Mouse (Mus musculus) urinary bladder, postnatal 36 days (tissue): ENCODE data around the gene Syn3.

Experiments
- DNase-seq, 2 experiments: peaks; one replicate each; pipeline ENCODE4 v3.0.0; 2022; ENCODE audit warnings: low spot score in 2 of 2, mixed read lengths in 1 of 2

Syn3 gene

GRCm38 (mm10) chr10:86212062-86212461 lies 286.6 kb downstream of the Syn3 start:
- peak; percentile 44 to 51 for DNase-seq

- DNase-seq: peak; percentile 26 to 63
Observed at GRCm38 (mm10) chr10:86203915-86204314, 294.8 kb downstream of the Syn3 start.

- DNase-seq: no peak
Observed at GRCm38 (mm10) chr10:86203175-86203574, 295.5 kb downstream of the Syn3 start.

- DNase-seq: no peak
Observed at GRCm38 (mm10) chr10:86201826-86202225, 296.9 kb downstream of the Syn3 start.

GRCm38 (mm10) chr10:86201006-86201405 lies 297.7 kb downstream of the Syn3 start:
- DNase-seq: no peak

- DNase-seq: no peak
Observed at GRCm38 (mm10) chr10:86196414-86197025, 302.2 kb downstream of the Syn3 start.

- DNase-seq: no peak
Observed at GRCm38 (mm10) chr10:86194722-86195121, 304.0 kb downstream of the Syn3 start.

- DNase-seq: peak in 1 of 2 experiments; percentile 14
Observed at GRCm38 (mm10) chr10:86193863-86194434, 304.7 kb downstream of the Syn3 start.

- no peak for DNase-seq
Observed at GRCm38 (mm10) chr10:86188614-86189013, 310.1 kb downstream of the Syn3 start.

- no peak for DNase-seq
Observed at GRCm38 (mm10) chr10:86187881-86188280, 310.8 kb downstream of the Syn3 start.

GRCm38 (mm10) chr10:86183148-86183885 lies 315.4 kb downstream of the Syn3 start:
- DNase-seq: no peak

GRCm38 (mm10) chr10:86182183-86182805 lies 316.4 kb downstream of the Syn3 start:
- DNase-seq: peak; percentile 39 to 59

GRCm38 (mm10) chr10:86176411-86176810 lies 322.3 kb downstream of the Syn3 start:
- no peak for DNase-seq

GRCm38 (mm10) chr10:86174017-86174416 lies 324.7 kb downstream of the Syn3 start:
- no peak for DNase-seq

- no peak for DNase-seq
Observed at GRCm38 (mm10) chr10:86173284-86173683, 325.4 kb downstream of the Syn3 start.

GRCm38 (mm10) chr10:86171246-86171645 lies 327.4 kb downstream of the Syn3 start:
- DNase-seq: no peak

GRCm38 (mm10) chr10:86168084-86168483 lies 330.6 kb downstream of the Syn3 start:
- no peak for DNase-seq

- DNase-seq: peak in 1 of 2 experiments; percentile 14
Observed at GRCm38 (mm10) chr10:86166854-86167268, 331.8 kb downstream of the Syn3 start.

- no peak for DNase-seq
Observed at GRCm38 (mm10) chr10:86164098-86164497, 334.6 kb downstream of the Syn3 start.

- DNase-seq: peak in 1 of 2 experiments; percentile 10
Observed at GRCm38 (mm10) chr10:86161783-86162271, 336.9 kb downstream of the Syn3 start.

GRCm38 (mm10) chr10:86158198-86158899 lies 340.3 kb downstream of the Syn3 start:
- DNase-seq: no peak

GRCm38 (mm10) chr10:86155344-86155743 lies 343.4 kb downstream of the Syn3 start:
- no peak for DNase-seq
